Mouse (Mus musculus) forebrain, embryonic 12.5 days (tissue): Measurements from ENCODE around the gene Scamp1. TPM values are rescaled to one million over a fixed set of nuclear protein-coding genes. Genes with fewer than 3 reads are reported as not detected.
A peak's percentile ranks its signal among the peaks of the same experiment; 100 is the strongest.

Experiments
- ATAC-seq: fragments of 200-750 bp; cut with Nextera tagmentation; 2 replicates; pipeline ENCODE4 v1.8.0; 2017; ENCODE audit warnings: moderate TSS enrichment; ENCODE audit not compliant: low FRiP score
- H3K27ac ChIP-seq: fragments of 300-500 bp; sonication (generic); 2 replicates; pipeline ENCODE4 v1.5.1; 2016; ENCODE audit warnings: mild to moderate bottlenecking
- H3K27me3 ChIP-seq: fragments of 300-500 bp; sonication (generic); 2 replicates; pipeline ENCODE4 v1.6.1; 2016; ENCODE audit warnings: mild to moderate bottlenecking
- H3K36me3 ChIP-seq: fragments of 300-500 bp; sonication (generic); replicated peaks from 2 replicates; pipeline ENCODE4 v1.6.1; 2016; ENCODE audit warnings: mild to moderate bottlenecking
- H3K4me1 ChIP-seq: fragments of 300-500 bp; sonication (generic); 2 replicates; pipeline ENCODE4 v1.6.1; 2016
- H3K4me2 ChIP-seq: fragments of 300-500 bp; sonication (generic); 2 replicates; pipeline ENCODE4 v1.6.1; 2016; ENCODE audit warnings: mild to moderate bottlenecking, moderate library complexity
- H3K4me3 ChIP-seq: fragments of 300-500 bp; sonication (generic); replicated peaks from 2 replicates; pipeline ENCODE4 v1.5.1; 2016; ENCODE audit warnings: mild to moderate bottlenecking
- H3K9ac ChIP-seq: fragments of 300-500 bp; sonication (generic); 2 replicates; pipeline ENCODE4 v1.6.1; 2016; ENCODE audit warnings: mild to moderate bottlenecking
- H3K9me3 ChIP-seq: fragments of 300-500 bp; sonication (generic); 2 replicates; pipeline ENCODE4 v1.6.1; 2016
- WGBS: fragments of 180-500 bp; shearing (Covaris S2); methylation state at CpG from one replicate; pipeline ENCODE4 v1.1.7; 2016; 5-methylcytosine and 5-hydroxymethylcytosine counted together
- polyA plus RNA-seq: library from polyadenylated mRNA; unstranded; fragments of >200 nt; fragmentation: Nextera tagmentation; extraction: Ambion mirVana; gene quantifications from 2 replicates; pipeline ENCODE4 v1.2.1, GENCODE M21; 2016

Gene Scamp1
- polyA plus RNA-seq, 1 experiment from 2014 or later, result 55.3 TPM

GRCm38 (mm10) chr13:94180477-94181420, 104.9 kb downstream of the Scamp1 start:
- no peak for ATAC-seq
- 86% methylated on average over 5 of the region's 5 CpGs for WGBS
- no peak overlapping the region for H3K4me3 ChIP-seq

GRCm38 (mm10) chr13:94178401-94179040, 107.1 kb downstream of the Scamp1 start:
- Histone ChIP-seq H3K4me3 (no peak overlapping the region), H3K36me3 (no peaks in the 10 kb centered on the region), H3K27ac (no peak overlapping the region), H3K9me3 (no peaks in the 10 kb centered on the region), H3K27me3 (peaks cover 23% of the 10 kb centered on the region), H3K9ac (no peak overlapping the region), H3K4me1 (peaks cover 26% of the 10 kb centered on the region), H3K4me2 (no peak overlapping the region)
- peak; percentile 18; the same call in 1 of the 2 replicates for ATAC-seq
- WGBS, result 71% methylated on average over 11 of the region's 11 CpGs

More at GRCm38 (mm10) chr13:94180477-94181420, 104.9 kb downstream of the Scamp1 start:
- H3K36me3 ChIP-seq, result no peaks in the 10 kb centered on the region
- no peak overlapping the region for H3K9ac ChIP-seq
- no peaks in the 10 kb centered on the region for H3K9me3 ChIP-seq
- peaks cover 7% of the 10 kb centered on the region for H3K4me1 ChIP-seq
- H3K27ac ChIP-seq, result no peak overlapping the region
- peaks cover 2% of the 10 kb centered on the region; the same call in 1 of the 2 replicates for H3K27me3 ChIP-seq
- H3K4me2 ChIP-seq, result no peak overlapping the region

GRCm38 (mm10) chr13:94177148-94177547, 108.5 kb downstream of the Scamp1 start:
- Histone ChIP-seq H3K9me3 (no peaks in the 10 kb centered on the region), H3K4me3 (no peak overlapping the region), H3K4me2 (no peak overlapping the region), H3K36me3 (no peaks in the 10 kb centered on the region), H3K27me3 (peaks cover 37% of the 10 kb centered on the region), H3K4me1 (peaks cover 28% of the 10 kb centered on the region), H3K27ac (no peak overlapping the region), H3K9ac (no peak overlapping the region)
- 49% methylated on average over 7 of the region's 7 CpGs for WGBS
- no peak for ATAC-seq

GRCm38 (mm10) chr13:94175379-94176050, 110.1 kb downstream of the Scamp1 start:
- H3K27me3 ChIP-seq, result peaks cover 45% of the 10 kb centered on the region
- H3K4me2 ChIP-seq, result peak overlapping the region; percentile 98; the same call in 1 of the 2 replicates
- ATAC-seq, result no peak
- no peak overlapping the region for H3K4me3 ChIP-seq
- 63% methylated on average over 6 of the region's 6 CpGs for WGBS
- no peaks in the 10 kb centered on the region for H3K9me3 ChIP-seq
- H3K36me3 ChIP-seq, result no peaks in the 10 kb centered on the region
- H3K4me1 ChIP-seq, result peaks cover 31% of the 10 kb centered on the region
- no peak overlapping the region for H3K27ac ChIP-seq
- H3K9ac ChIP-seq, result no peak overlapping the region

GRCm38 (mm10) chr13:94174577-94175279, 110.9 kb downstream of the Scamp1 start:
- Histone ChIP-seq H3K27ac (no peak overlapping the region), H3K4me1 (peaks cover 31% of the 10 kb centered on the region)

GRCm38 (mm10) chr13:94173633-94174576, 111.8 kb downstream of the Scamp1 start:
- H3K4me1 ChIP-seq, result peaks cover 28% of the 10 kb centered on the region
- peak; percentile 62 for ATAC-seq
- peak overlapping the region; percentile 98 for H3K4me2 ChIP-seq
- H3K4me3 ChIP-seq, result peak overlapping the region; percentile 55
- peaks cover 48% of the 10 kb centered on the region for H3K27me3 ChIP-seq
- H3K9me3 ChIP-seq, result no peaks in the 10 kb centered on the region
- H3K36me3 ChIP-seq, result no peaks in the 10 kb centered on the region
- no peak overlapping the region for H3K27ac ChIP-seq
- peak overlapping the region; percentile 64 for H3K9ac ChIP-seq
- WGBS, result under 1% methylated on average over 47 of the region's 55 CpGs

More at GRCm38 (mm10) chr13:94174577-94175279, 110.9 kb downstream of the Scamp1 start:
- Histone ChIP-seq H3K9ac (peak overlapping the region; percentile 64), H3K4me3 (peak overlapping the region; percentile 55), H3K27me3 (peaks cover 45% of the 10 kb centered on the region), H3K4me2 (peak overlapping the region; percentile 98), H3K36me3 (no peaks in the 10 kb centered on the region), H3K9me3 (no peaks in the 10 kb centered on the region)
- no peak for ATAC-seq
- 12% methylated on average over 16 of the region's 16 CpGs for WGBS

- ATAC-seq, result no peak
- peaks cover 48% of the 10 kb centered on the region for H3K27me3 ChIP-seq
- H3K9ac ChIP-seq, result no peak overlapping the region
- WGBS, result 78% methylated on average over 15 of the region's 15 CpGs
- H3K36me3 ChIP-seq, result no peaks in the 10 kb centered on the region
- no peak overlapping the region for H3K4me3 ChIP-seq
- H3K4me1 ChIP-seq, result peaks cover 24% of the 10 kb centered on the region
- H3K9me3 ChIP-seq, result no peaks in the 10 kb centered on the region
- no peak overlapping the region for H3K27ac ChIP-seq
- H3K4me2 ChIP-seq, result no peak overlapping the region
Measured at GRCm38 (mm10) chr13:94172533-94173310, 112.9 kb downstream of the Scamp1 start.

- H3K27me3 ChIP-seq, result peaks cover 48% of the 10 kb centered on the region
Measured at GRCm38 (mm10) chr13:94171612-94172011, 114.0 kb downstream of the Scamp1 start.

GRCm38 (mm10) chr13:94169325-94169916, 116.2 kb downstream of the Scamp1 start:
- WGBS, result 56% methylated on average over 6 of the region's 6 CpGs
- peaks cover 14% of the 10 kb centered on the region for H3K4me1 ChIP-seq
- H3K27me3 ChIP-seq, result peaks cover 33% of the 10 kb centered on the region
- no peaks in the 10 kb centered on the region for H3K9me3 ChIP-seq
- H3K27ac ChIP-seq, result no peak overlapping the region
- H3K9ac ChIP-seq, result no peak overlapping the region
- no peak overlapping the region for H3K4me2 ChIP-seq
- no peak overlapping the region for H3K4me3 ChIP-seq
- ATAC-seq, result no peak
- H3K36me3 ChIP-seq, result no peaks in the 10 kb centered on the region

More at GRCm38 (mm10) chr13:94171612-94172011, 114.0 kb downstream of the Scamp1 start:
- no peaks in the 10 kb centered on the region for H3K9me3 ChIP-seq
- H3K4me3 ChIP-seq, result no peak overlapping the region
- no peak overlapping the region for H3K27ac ChIP-seq
- peaks cover 24% of the 10 kb centered on the region for H3K4me1 ChIP-seq
- H3K36me3 ChIP-seq, result no peaks in the 10 kb centered on the region
- ATAC-seq, result no peak
- WGBS, result 27% methylated on average over 5 of the region's 5 CpGs
- no peak overlapping the region for H3K9ac ChIP-seq
- H3K4me2 ChIP-seq, result no peak overlapping the region

- H3K4me2 ChIP-seq, result no peak overlapping the region
- peaks cover 23% of the 10 kb centered on the region for H3K27me3 ChIP-seq
- H3K36me3 ChIP-seq, result no peaks in the 10 kb centered on the region
- no peak overlapping the region for H3K27ac ChIP-seq
- no peaks in the 10 kb centered on the region for H3K9me3 ChIP-seq
- no peak overlapping the region for H3K4me3 ChIP-seq
- no peak for ATAC-seq
- H3K9ac ChIP-seq, result no peak overlapping the region
- 87% methylated on average over 5 of the region's 5 CpGs for WGBS
- peaks cover 3% of the 10 kb centered on the region; the same call in 1 of the 2 replicates for H3K4me1 ChIP-seq
Measured at GRCm38 (mm10) chr13:94168319-94168718, 117.3 kb downstream of the Scamp1 start.
